17 mouse cellular contexts compared by ENCODE assay signal in the genomic region with DNA sequence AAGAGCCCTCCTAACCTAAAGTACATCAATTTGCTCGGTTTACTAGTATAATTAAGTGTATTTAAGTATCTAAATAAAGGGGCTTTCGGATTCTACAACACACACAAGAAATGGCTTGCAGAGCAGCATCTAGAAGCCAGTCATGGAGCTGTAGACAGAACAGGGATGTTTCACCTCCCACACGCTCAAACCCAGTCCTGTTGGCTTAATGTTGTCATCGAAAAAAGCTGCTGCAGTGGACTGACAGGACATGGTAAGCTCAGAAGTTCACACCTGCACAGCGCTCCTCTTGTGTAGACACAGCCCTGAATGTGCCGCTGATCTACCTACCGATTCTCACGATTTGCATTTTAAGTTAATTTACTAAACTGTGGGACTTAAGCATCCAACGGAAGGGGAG.
"Had no signal": no experiment of that assay in that cellular context is flagged by ENCODE, and none has a peak within 500 bp of the region (broad histone marks: within the 10 kb centered on the region; RNA-seq: fewer than 3 reads in every experiment).

No protein-coding gene starts in this region.

- H3K9ac ChIP-seq: liver, embryonic 15.5 days; liver, postnatal 0 days; lung, embryonic 15.5 days; midbrain, embryonic 13.5 days; midbrain, embryonic 15.5 days; neural tube, embryonic 12.5 days; stomach, embryonic 15.5 days had no signal

- H3K27me3 ChIP-seq: liver, embryonic 15.5 days; lung, embryonic 15.5 days; megakaryocyte, embryonic 14.5 days; midbrain, embryonic 13.5 days; midbrain, embryonic 15.5 days; neural tube, embryonic 12.5 days; stomach, embryonic 15.5 days had no signal

- H3K4me3 ChIP-seq: liver, embryonic 15.5 days; lung, embryonic 15.5 days; megakaryocyte, embryonic 14.5 days; midbrain, embryonic 13.5 days; midbrain, embryonic 15.5 days; neural tube, embryonic 12.5 days; stomach, embryonic 15.5 days had no signal

- H3K36me3 ChIP-seq: liver, embryonic 15.5 days; lung, embryonic 15.5 days; midbrain, embryonic 13.5 days; midbrain, embryonic 15.5 days; neural tube, embryonic 12.5 days; stomach, embryonic 15.5 days had no signal

- ATAC-seq: liver, postnatal 0 days; lung, postnatal 0 days; midbrain, embryonic 13.5 days; midbrain, embryonic 15.5 days had no signal

- DNase-seq: liver, postnatal 0 days; lung, adult 2 months; lung, postnatal 14 days; lung, postnatal 36 days; right cerebral cortex, postnatal 25 days; thymus, adult 2 months; thymus, postnatal 25 days had no signal

- H3K27ac ChIP-seq: liver, embryonic 15.5 days; lung, embryonic 15.5 days; macrophage; midbrain, embryonic 13.5 days; midbrain, embryonic 15.5 days; neural tube, embryonic 12.5 days; stomach, embryonic 15.5 days; stomach, postnatal 0 days had no signal

- H3K4me1 ChIP-seq: liver, embryonic 15.5 days; midbrain, embryonic 15.5 days; stomach, embryonic 15.5 days had no signal
